In the genomic region with DNA sequence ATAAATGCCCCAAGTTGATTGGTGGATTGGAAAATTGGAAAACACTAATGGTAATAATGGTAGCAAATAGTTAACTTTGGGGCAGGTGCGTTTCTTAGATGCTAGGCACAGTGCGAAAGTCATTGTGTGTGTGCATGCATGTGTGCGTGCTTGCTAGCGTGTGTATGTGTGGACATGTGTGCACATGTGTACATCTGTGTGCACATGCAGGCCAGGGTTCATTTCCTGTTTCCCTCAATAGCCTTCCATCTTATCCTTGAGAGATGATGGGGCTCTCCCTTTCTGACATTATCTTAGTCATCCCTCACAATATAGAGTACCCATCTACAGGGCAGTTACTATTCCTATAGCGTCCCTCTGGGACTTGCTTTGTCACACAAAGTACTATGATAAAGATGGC, we compare ENCODE assay signal across 36 mouse cellular contexts. TPM values are rescaled to one million over a fixed set of nuclear protein-coding genes. Genes with fewer than 3 reads are reported as not detected.
"Had no signal": no experiment of that assay in that cellular context is flagged by ENCODE, and none has a peak within 500 bp of the region (broad histone marks: within the 10 kb centered on the region; RNA-seq: fewer than 3 reads in every experiment).

No protein-coding gene starts in this region.

- ATAC-seq: hindbrain, embryonic 16.5 days; hindbrain, postnatal 0 days; inflammation-experienced regulatory T-cells, adult 6 months; intestine, embryonic 15.5 days; intestine, embryonic 16.5 days; intestine, postnatal 0 days had no signal

- H3K9ac ChIP-seq: heart, embryonic 12.5 days; heart, embryonic 13.5 days; heart, embryonic 15.5 days; hindbrain, embryonic 12.5 days; hindbrain, embryonic 13.5 days; hindbrain, embryonic 14.5 days; hindbrain, embryonic 15.5 days; intestine, embryonic 15.5 days; kidney, embryonic 15.5 days had no signal

- H3K27me3 ChIP-seq: heart, embryonic 12.5 days; heart, embryonic 13.5 days; heart, embryonic 15.5 days; hindbrain, embryonic 12.5 days; hindbrain, embryonic 13.5 days; hindbrain, embryonic 15.5 days; intestine, embryonic 15.5 days; kidney, embryonic 15.5 days had no signal

- H3K9me3 ChIP-seq: heart, embryonic 10.5 days; heart, embryonic 12.5 days; heart, embryonic 13.5 days; heart, embryonic 15.5 days; hindbrain, embryonic 10.5 days; hindbrain, embryonic 12.5 days; hindbrain, embryonic 15.5 days; intestine, embryonic 15.5 days; kidney, embryonic 15.5 days had no signal

- H3K4me3 ChIP-seq: heart, embryonic 10.5 days; heart, embryonic 12.5 days; heart, embryonic 13.5 days; heart, embryonic 15.5 days; hindbrain, embryonic 10.5 days; hindbrain, embryonic 12.5 days; hindbrain, embryonic 13.5 days; hindbrain, embryonic 15.5 days; intestine, embryonic 15.5 days; kidney, embryonic 15.5 days; layer of hippocampus, adult 2 months had no signal

- H3K4me1 ChIP-seq: heart, embryonic 10.5 days; heart, embryonic 12.5 days; heart, embryonic 15.5 days; hindbrain, embryonic 12.5 days; intestine, embryonic 15.5 days; kidney, embryonic 15.5 days had no signal

- H3K36me3 ChIP-seq: heart, embryonic 10.5 days; heart, embryonic 12.5 days; heart, embryonic 13.5 days; heart, embryonic 15.5 days; hindbrain, embryonic 10.5 days; hindbrain, embryonic 12.5 days; hindbrain, embryonic 13.5 days; hindbrain, embryonic 15.5 days; intestine, embryonic 15.5 days; kidney, embryonic 15.5 days had no signal

- H3K27ac ChIP-seq: heart, embryonic 10.5 days; heart, embryonic 13.5 days; heart, embryonic 15.5 days; hindbrain, embryonic 10.5 days; hindbrain, embryonic 12.5 days; hindbrain, embryonic 13.5 days; hindbrain, embryonic 14.5 days; hindbrain, embryonic 15.5 days; hindbrain, postnatal 0 days; intestine, embryonic 15.5 days; kidney, embryonic 15.5 days; kidney, postnatal 0 days; layer of hippocampus, adult 2 months had no signal

- H3K4me2 ChIP-seq: heart, embryonic 11.5 days; heart, embryonic 12.5 days; heart, embryonic 13.5 days; heart, embryonic 15.5 days; hindbrain, embryonic 12.5 days; hindbrain, embryonic 13.5 days; hindbrain, embryonic 14.5 days; hindbrain, embryonic 15.5 days; intestine, embryonic 15.5 days; kidney, embryonic 15.5 days had no signal

- DNase-seq: heart, postnatal 10 days; heart, postnatal 14 days; heart, postnatal 36 days; heart, postnatal 4 days; kidney, adult 11 months; kidney, adult 18-20 months; kidney, adult 2 months; kidney, adult 8-10 months; kidney, adult 9 months; kidney, postnatal 10 days; kidney, postnatal 14 days; kidney, postnatal 25 days; kidney, postnatal 36 days; kidney, postnatal 4 days; layer of hippocampus, adult 9-11 months; layer of hippocampus, postnatal 36 days had no signal

RNA-seq across cellular contexts. Expression of a gene that starts 17.7 kb away (rescaled TPM):
- total RNA-seq: hematopoietic stem cell, adult 5-6 weeks had no signal
